Mouse (Mus musculus): ENCODE results near the gene Gdpd3. TPM values are rescaled to one million over a fixed set of nuclear protein-coding genes. Genes with fewer than 3 reads are reported as not detected.
"Not testable (repeated sequence)": the region's sequence is repeated elsewhere in the genome, so short reads cannot be mapped to it uniquely, and the experiment has no call there.

The Gdpd3 gene
- polyA plus RNA-seq, 1 experiment from 2014 or later, result 1.7 TPM

DNA sequence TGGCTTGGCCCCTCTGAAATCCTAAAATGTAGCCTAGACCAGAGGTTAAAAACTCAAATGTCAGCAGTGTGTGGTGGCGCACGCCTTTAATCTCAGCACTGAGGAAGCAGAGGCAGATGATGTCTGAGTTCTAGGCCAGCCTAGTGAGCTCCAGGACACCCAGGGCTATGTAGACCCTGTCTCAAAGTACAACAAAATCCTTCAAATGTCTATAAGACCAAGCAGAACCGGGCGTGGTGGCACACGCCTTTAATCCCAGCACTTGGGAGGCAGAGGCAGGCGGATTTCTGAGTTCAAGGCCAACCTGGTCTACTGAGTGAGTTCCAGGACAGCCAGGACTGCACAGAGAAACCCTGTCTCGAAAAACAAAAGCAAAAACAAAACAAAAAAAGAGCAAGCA is 13.0 kb downstream of the Gdpd3 start:
- not testable (repeated sequence) for H3K4me2 ChIP-seq; H3K4me3 ChIP-seq; ATAC-seq; H3K9me3 ChIP-seq (replicated peaks); H3K9ac ChIP-seq; H3K27me3 ChIP-seq
- peaks cover 55% of the 10 kb centered on the region for H3K4me1 ChIP-seq
- H3K36me3 ChIP-seq (ENCODE audit: poor library complexity, severe bottlenecking), result peaks cover 15% of the 10 kb centered on the region
- 0 out of 2 replicates have a peak overlapping the region, but pooled peaks have one; percentile 5 for H3K27ac ChIP-seq
- 92% methylated on average over 7 of the region's 7 CpGs for WGBS

DNA sequence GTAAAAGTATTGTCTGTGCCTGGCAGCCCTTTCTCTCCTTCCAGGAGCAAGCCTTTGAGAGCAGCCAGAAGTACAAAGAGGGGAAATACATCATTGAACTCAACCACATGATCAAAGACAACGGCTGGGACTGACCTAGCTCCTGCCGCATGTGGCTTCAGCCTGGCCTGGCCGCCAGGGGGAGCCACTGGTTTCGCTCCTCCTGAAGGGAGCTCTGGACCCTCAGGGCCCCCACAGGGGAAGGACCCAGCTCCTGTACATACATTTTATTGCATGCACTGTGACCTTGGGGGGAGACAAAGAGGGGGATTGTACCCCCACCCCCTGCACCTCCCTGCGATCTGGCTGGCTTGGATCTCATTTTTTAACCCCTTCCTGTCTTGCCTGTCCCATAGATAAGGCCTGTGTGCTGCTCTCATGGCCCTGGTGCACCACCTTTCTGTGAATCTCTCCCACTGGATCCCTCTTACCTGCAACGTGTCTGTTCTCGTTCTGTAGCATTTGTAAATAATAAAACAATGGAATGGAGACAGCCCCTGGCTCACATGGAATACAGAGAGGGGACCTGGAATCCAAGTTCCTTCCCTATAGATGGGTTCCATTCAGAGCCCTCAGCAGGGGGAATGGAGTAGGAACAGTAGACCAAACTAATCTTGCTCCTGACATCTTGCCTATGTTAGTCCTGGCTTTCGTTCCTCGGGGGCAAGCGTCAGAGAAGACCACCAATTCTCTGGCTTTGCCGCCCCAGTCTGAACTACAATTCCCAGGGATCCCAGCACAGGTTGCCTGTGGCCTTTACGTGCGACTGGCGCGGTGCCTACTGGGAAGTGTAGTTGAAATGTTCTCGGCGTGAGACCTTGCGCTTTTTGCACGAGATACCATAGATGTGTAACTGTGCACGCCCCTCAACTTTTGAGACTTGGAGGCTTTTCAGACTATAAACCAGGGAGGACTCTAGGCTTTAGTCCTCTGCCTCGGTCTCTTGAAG is 14.1 kb downstream of the Gdpd3 start:
- H3K4me1 ChIP-seq, result peaks cover 55% of the 10 kb centered on the region
- under 1% methylated on average over 21 of the region's 21 CpGs for WGBS
- H3K4me3 ChIP-seq, result peak overlapping the region; percentile 45
- peak overlapping the region; percentile 71 for H3K9ac ChIP-seq
- peak overlapping the region; percentile 85 for H3K27ac ChIP-seq
- H3K9me3 ChIP-seq (replicated peaks), result no peaks in the 10 kb centered on the region
- H3K4me2 ChIP-seq, result peak overlapping the region; percentile 92
- no peaks in the 10 kb centered on the region for H3K27me3 ChIP-seq
- H3K36me3 ChIP-seq (ENCODE audit: poor library complexity, severe bottlenecking), result peaks cover 27% of the 10 kb centered on the region
- peak; percentile 77 for ATAC-seq

DNA sequence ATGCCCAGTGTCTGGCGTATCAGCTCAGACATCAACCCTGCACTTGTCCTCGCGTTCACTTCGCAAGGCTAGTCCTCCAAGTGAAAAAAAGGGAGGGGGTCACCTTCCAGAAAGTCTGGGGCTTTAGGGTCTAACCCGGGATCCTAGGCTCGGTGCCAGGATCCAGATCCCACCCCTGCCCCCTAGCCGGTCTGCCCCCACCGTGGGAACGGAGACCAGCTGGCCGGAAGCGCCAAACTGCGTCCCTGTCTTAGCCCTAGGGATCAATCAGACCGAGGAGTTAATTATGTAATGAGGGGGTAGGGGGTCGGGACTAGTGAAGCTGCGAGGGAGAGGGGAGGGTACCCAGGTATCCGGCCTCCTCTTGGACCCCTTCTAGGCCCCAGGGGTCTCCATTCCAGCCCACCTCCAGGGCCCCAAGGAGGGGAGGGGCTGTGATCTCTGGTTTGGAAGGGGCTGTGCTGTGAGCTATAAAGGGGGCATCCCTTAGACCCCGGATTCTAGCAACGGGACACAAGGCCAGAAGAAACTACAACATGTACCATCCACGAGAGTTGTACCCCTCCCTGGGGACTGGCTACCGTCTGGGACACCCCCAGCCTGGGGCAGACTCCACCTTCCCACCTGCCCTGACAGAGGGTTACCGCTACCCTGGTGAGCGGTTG is 15.0 kb downstream of the Gdpd3 start, which contains the start of gene Tbx6:
Tbx6 (plus strand) TSS at position 513 of the 665 bp plus-strand sequence.
- Histone ChIP-seq H3K4me1 (peaks cover 49% of the 10 kb centered on the region), H3K36me3 (ENCODE audit: poor library complexity, severe bottlenecking) (peaks cover 34% of the 10 kb centered on the region), H3K27me3 (no peaks in the 10 kb centered on the region), H3K4me3 (peak within 1 kb of the TSS; percentile 45), H3K9me3 (replicated peaks) (no peaks in the 10 kb centered on the region), H3K4me2 (peak within 1 kb of the TSS; percentile 92), H3K9ac (peak within 1 kb of the TSS; percentile 71), H3K27ac (peak within 1 kb of the TSS; percentile 85)
- 6% methylated on average over 22 of the region's 22 CpGs for WGBS
- ATAC-seq, result no peak

DNA sequence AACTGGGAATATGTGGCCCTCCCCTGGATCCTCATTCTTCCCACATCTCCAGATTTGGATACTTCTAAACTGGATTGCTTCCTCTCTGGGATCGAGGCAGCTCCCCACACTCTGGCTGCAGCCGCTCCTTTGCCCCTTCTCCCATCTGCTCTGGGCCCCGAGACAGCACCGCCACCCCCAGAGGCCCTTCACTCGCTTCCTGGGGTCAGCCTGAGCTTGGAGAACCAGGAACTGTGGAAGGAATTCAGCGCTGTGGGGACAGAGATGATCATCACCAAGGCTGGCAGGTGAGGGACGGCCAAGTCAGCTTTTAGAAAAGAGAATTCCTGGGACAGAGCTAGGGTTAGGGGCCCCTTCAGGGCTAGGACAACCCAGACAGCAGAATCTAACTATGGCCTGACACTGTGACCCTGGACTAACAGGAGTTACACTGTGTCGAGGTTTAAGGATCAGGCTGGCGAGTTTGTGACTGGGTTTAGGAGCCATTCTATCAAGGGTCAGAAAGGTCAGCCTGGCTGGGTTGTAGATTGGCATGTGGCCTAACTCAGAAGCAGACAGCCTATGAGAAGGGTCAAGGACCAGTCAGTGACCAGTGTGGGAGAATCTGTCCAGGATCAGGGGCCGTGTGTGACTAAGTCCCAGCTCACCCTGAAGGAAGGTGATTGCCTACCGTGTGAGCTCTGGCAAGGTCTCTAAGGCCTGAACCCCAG is 15.7 kb downstream of the Gdpd3 start:
- peak overlapping the region; percentile 7; the same call in 1 of the 2 replicates for H3K27ac ChIP-seq
- ATAC-seq, result no peak
- no peak overlapping the region for H3K9ac ChIP-seq
- H3K4me3 ChIP-seq, result peak overlapping the region; percentile 45; the same call in 1 of the 2 replicates
- H3K4me2 ChIP-seq, result peak overlapping the region; percentile 92
- H3K36me3 ChIP-seq (ENCODE audit: poor library complexity, severe bottlenecking), result peaks cover 41% of the 10 kb centered on the region
- no peaks in the 10 kb centered on the region for H3K27me3 ChIP-seq
- peaks cover 44% of the 10 kb centered on the region for H3K4me1 ChIP-seq
- no peaks in the 10 kb centered on the region for H3K9me3 ChIP-seq (replicated peaks)
- whole genome bisulfite sequencing, result 47% methylated on average over 11 of the region's 11 CpGs

DNA sequence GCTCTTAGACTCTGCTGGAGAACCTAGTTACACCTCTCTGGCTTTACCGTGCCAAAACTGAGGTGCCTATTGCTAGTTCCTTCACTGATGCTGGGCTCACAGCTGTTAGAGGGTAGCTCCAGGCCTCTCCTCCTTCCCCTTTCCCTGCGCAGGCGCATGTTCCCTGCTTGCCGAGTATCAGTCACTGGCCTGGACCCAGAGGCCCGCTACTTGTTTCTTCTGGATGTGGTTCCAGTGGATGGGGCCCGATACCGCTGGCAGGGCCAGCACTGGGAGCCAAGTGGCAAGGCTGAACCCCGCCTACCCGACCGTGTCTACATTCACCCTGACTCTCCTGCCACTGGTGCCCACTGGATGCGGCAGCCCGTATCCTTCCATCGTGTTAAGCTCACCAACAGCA is 16.6 kb downstream of the Gdpd3 start:
- Histone ChIP-seq H3K4me1 (peaks cover 37% of the 10 kb centered on the region), H3K4me2 (no peak overlapping the region), H3K4me3 (no peak overlapping the region), H3K36me3 (ENCODE audit: poor library complexity, severe bottlenecking) (peaks cover 50% of the 10 kb centered on the region), H3K27ac (no peak overlapping the region), H3K27me3 (no peaks in the 10 kb centered on the region), H3K9me3 (replicated peaks) (no peaks in the 10 kb centered on the region), H3K9ac (no peak overlapping the region)
- no peak for ATAC-seq
- WGBS, result 85% methylated on average over 13 of the region's 13 CpGs

DNA sequence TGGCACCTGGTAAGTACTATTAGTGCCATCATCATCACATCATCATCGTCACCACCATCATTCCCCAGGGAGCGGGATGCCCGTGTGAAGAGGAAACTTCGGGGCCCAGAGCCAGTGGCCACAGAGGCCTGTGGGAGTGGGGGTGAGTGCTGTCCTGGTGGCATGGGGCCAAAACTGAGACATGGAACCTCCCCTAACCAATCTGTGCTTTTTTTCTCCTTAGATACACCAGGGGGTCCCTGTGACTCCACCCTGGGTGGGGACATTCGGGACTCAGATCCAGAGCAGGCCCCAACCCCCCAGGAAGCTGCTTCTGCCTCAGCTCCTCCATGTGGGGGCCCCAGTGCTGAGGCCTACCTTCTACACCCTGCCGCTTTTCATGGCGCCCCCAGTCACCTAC is 18.3 kb downstream of the Gdpd3 start:
- Histone ChIP-seq H3K27me3 (no peaks in the 10 kb centered on the region), H3K9me3 (replicated peaks) (no peaks in the 10 kb centered on the region), H3K4me3 (no peak overlapping the region), H3K9ac (no peak overlapping the region), H3K4me1 (peaks cover 20% of the 10 kb centered on the region), H3K27ac (no peak overlapping the region), H3K4me2 (no peak overlapping the region), H3K36me3 (ENCODE audit: poor library complexity, severe bottlenecking) (peaks cover 58% of the 10 kb centered on the region)
- no peak for ATAC-seq
- 90% methylated on average over 7 of the region's 7 CpGs for WGBS

DNA sequence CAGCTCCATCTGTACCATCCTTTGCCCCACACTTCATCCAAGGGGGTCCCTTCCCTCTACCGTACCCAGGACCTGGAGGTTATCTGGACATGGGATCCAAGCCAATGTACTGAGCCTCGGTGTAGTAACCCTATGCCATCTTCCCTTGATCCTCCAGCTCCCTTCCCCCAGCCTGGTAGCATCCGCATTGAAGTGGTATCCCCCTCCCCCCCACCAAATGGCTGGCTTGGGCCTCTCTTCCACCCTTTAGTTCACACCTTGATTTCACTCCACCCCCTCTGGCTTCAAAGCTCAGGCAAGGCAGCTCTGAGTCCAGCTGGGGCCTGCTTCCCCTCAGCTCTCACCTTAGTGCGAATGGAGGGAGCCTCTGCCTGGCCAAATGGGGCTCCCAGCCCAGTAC is 18.9 kb downstream of the Gdpd3 start:
- H3K4me3 ChIP-seq, result no peak overlapping the region
- no peaks in the 10 kb centered on the region for H3K9me3 ChIP-seq (replicated peaks)
- peaks cover 64% of the 10 kb centered on the region for H3K36me3 ChIP-seq (ENCODE audit: poor library complexity, severe bottlenecking)
- no peak overlapping the region for H3K4me2 ChIP-seq
- no peaks in the 10 kb centered on the region for H3K27me3 ChIP-seq
- H3K9ac ChIP-seq, result no peak overlapping the region
- no peak for ATAC-seq
- no peak overlapping the region for H3K27ac ChIP-seq
- WGBS, result 84% methylated on average over 4 of the region's 4 CpGs
- H3K4me1 ChIP-seq, result peaks cover 17% of the 10 kb centered on the region

DNA sequence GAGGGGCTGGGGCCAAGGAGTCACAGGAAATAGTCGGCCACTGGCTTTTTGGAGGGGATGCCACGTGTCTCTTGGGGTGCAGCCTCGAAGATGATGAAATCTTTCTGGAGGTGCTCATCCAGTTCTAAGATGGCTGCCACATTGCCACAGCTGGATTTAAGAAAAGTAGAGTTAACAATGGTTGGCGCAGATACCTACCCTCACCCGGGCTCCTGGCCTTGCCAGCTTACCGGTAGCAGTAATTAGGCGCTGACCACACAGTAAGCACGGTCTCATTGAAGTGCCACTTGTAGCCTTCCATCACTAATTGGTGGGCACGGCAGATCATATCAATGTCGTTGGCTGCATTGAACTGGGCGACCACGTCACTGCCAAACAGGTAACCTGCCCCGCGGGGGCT is 20.0 kb downstream of the Gdpd3 start:
- no peaks in the 10 kb centered on the region for H3K27me3 ChIP-seq
- peaks cover 19% of the 10 kb centered on the region for H3K4me1 ChIP-seq
- H3K4me2 ChIP-seq, result no peak overlapping the region
- H3K27ac ChIP-seq, result no peak overlapping the region
- no peak overlapping the region for H3K4me3 ChIP-seq
- no peaks in the 10 kb centered on the region for H3K9me3 ChIP-seq (replicated peaks)
- no peak for ATAC-seq
- peaks cover 68% of the 10 kb centered on the region for H3K36me3 ChIP-seq (ENCODE audit: poor library complexity, severe bottlenecking)
- no peak overlapping the region for H3K9ac ChIP-seq
- WGBS, result 91% methylated on average over 14 of the region's 14 CpGs

DNA sequence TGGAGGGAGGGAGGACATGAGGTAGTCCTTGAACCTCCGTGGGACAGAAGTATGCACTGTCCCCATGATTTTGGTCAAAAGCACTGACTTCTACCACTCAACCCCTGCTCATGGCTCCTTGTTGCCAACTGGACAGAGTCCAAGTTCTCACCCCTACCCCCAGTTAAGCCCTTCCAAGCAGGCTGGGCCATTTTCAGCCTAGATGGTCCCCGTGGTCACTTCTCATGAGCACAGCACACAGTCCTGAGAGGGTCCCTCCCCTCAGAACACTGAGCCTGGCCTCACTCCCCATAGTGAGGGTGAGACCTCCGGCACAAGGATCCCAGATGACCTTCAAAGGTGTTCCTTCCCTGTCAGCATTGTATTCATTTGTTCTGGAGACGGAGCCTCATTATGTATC is 23.0 kb downstream of the Gdpd3 start:
- no peak overlapping the region for H3K4me3 ChIP-seq
- no peaks in the 10 kb centered on the region for H3K9me3 ChIP-seq (replicated peaks)
- peaks cover 65% of the 10 kb centered on the region for H3K36me3 ChIP-seq (ENCODE audit: poor library complexity, severe bottlenecking)
- no peaks in the 10 kb centered on the region for H3K27me3 ChIP-seq
- 95% methylated on average over 4 of the region's 4 CpGs for WGBS
- H3K4me1 ChIP-seq, result peaks cover 27% of the 10 kb centered on the region
- ATAC-seq, result no peak
- no peak overlapping the region for H3K27ac ChIP-seq
- H3K4me2 ChIP-seq, result no peak overlapping the region
- no peak overlapping the region for H3K9ac ChIP-seq

DNA sequence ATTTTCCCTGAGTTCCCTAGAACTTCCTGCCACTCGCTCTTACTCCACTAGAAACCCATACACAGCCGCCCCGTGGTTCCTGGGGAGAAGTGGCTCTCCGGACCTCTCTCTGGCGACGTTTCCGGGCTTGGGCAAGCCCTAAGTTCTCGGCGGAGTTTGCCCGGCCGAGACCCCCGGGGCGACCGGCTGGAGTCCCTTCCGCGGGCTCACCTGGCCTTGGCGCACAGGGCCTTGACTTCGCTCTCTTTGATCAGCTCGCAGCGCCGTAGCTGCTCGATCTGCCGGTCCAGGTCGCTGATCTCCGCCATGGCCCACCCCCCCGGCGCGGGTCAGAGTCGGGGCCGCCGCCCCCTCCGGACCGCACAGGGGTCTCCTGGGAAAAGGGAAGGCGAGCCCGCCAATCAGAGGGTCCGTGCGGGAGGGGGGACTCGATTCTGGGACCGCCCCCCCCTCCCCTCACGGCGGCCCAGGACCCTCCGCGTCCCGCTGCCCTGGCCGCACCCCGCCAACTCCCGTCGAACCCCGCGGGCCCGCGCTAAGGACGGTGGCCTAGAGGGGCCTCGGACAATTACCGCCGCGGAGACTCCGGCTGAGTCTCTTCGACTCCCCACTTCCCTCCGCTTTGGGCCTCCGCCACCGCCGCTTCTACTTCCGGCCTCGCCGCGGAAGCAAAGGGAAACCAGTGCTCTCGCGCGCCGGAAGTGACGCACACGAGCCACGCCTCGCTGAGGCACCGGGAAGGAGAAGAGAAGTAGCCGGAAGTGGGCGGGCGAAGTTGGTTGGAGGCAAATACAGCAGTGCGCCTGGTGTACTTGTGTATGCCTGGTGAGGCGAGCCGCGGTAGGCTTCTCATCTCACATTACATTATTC is 26.0 kb downstream of the Gdpd3 start, which contains the start of gene Ppp4c:
Ppp4c (minus strand) TSS at position 646 of the 870 bp plus-strand sequence.
- peak; percentile 97 for ATAC-seq
- Histone ChIP-seq H3K4me2 (peak within 1 kb of the TSS; percentile 90), H3K9me3 (replicated peaks) (no peaks in the 10 kb centered on the region), H3K27ac (peak within 1 kb of the TSS; percentile 94), H3K27me3 (no peaks in the 10 kb centered on the region), H3K4me1 (peaks cover 37% of the 10 kb centered on the region), H3K36me3 (ENCODE audit: poor library complexity, severe bottlenecking) (peaks cover 64% of the 10 kb centered on the region), H3K4me3 (peak within 1 kb of the TSS; percentile 93), H3K9ac (peak within 1 kb of the TSS; percentile 94)
- WGBS, result under 1% methylated on average over 79 of the region's 83 CpGs
